Mouse (Mus musculus): ENCODE results near the gene Dhh. TPM values are rescaled to one million over a fixed set of nuclear protein-coding genes. Genes with fewer than 3 reads are reported as not detected.

Gene Dhh
- polyA plus RNA-seq (2017; shearing (Covaris generic)): not detected

DNA sequence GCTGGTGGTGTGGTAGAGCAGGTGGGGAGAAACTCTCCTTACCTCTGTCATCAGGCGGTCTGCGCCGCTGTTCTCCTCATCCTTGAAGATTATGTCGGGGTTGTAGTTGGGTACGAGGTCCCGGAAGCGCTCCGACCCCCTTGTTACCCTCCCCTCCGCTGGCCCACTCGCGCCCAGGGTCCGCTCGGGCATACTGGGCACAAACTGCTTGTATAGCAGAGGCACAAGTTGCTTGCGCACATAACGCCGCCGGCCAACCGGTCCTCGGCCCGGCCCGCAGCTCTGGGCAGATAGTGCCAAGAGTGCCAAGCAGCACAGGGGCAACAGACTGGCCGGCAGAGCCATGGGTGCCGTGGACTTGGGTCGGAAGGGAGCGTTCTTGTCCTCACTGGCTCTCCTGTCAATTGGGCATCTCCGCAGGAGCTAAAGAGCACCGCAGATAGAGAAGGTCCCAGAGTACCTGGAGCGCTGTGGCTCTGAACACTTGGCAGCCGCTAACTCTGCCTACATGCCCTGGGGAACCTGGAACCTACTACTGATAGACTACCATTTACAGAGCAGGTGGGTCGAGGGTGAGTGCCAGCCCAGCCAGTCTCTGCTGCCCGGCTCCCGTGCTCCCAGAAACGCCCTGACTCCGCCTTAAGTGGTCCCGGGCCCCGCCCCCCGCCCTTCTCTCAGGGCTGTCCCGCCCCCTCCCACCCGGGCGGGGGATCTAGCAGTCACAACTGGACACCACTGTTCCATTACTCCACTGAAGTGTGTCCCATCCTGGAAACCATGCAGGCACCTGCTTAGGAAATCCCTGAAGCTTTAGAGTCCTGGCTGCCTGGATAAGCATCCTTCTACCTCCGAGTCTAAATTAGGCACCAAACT is at the start of gene Dhh:
Gene Dhh (minus strand): TSS at position 613 of the 873 bp plus-strand sequence.

DNA sequence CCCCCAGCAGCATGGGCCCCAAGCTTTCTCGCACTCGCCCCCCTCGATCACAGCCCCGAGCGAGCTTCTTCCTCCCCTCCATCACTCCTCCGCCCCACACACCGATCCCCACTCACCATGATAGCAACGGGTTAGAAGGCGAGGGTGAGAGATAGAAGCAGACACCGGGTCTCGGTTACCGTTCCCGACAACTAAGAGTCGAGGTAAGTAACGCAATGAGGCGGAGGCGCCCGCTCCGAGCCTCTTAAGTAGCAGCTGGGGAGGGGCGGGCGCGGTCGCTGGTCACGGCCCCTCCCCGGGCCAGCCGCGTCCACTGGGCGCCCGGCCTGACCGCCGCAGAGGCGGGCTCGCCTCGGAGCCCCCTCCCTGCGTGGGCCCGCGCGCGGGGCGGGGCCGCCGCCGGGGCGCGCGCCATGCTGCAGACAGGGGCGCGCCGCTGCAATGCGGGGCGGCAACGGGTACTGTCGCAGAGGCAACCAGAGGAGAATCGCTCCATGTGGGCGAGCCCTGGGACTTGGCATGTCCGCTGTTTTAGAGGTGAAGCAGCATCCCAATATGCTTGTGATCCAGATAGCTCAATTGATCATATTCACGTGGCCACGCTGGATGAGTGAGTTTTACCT is 36.0 kb upstream of the Dhh start, which contains the start of gene Tuba1b:
Gene Tuba1b (minus strand): TSS at position 349 of the 623 bp plus-strand sequence.

DNA sequence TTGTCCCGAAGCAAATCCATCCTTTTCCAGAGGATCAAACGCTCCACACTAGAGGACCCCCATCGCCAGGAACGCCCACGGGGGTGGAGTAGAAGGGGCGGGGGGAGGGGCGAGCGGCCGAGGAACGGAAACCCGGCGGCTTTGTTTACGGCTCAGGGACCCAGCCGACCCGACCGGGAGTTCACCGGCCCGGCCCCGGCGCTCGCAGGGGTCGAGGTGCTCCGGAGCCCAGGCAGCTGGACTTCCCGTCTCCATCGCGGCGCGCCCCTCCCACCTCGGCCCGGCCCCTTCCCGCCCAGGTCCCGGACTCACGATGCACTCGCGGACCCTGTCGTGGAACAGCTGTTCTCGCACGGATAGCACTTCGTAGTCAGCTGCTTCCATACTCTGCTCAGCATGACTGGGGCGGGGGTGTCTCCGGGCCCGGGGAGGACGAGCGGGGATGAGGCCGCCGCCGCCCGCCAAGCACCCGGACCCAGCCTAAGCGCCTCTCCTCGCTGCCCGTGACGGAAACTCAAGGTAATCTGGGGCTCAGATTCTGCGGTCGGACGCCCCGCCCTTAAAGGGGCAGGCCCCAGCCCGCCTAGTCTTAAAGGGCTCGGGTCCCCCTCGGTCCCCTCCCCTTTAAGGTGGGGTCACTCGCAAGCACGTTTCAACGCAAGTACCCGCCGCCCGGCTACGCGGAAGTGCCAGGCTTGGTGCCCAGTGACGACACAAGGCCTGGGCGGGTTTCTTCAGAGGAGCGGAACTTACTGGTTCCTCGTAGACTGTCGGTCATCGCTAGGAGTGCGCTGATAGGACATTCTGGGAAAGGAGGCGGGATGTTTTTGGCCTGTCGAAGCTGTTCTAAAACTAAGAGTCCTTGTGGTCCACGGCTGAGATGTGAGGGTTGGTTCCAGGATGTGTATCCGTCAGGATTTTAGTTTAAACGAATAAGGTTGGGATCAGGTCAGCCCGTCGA is 19.5 kb upstream of the Dhh start, which contains the start of gene Lmbr1l:
Gene Lmbr1l (minus strand): TSS at position 694 of the 961 bp plus-strand sequence.

DNA sequence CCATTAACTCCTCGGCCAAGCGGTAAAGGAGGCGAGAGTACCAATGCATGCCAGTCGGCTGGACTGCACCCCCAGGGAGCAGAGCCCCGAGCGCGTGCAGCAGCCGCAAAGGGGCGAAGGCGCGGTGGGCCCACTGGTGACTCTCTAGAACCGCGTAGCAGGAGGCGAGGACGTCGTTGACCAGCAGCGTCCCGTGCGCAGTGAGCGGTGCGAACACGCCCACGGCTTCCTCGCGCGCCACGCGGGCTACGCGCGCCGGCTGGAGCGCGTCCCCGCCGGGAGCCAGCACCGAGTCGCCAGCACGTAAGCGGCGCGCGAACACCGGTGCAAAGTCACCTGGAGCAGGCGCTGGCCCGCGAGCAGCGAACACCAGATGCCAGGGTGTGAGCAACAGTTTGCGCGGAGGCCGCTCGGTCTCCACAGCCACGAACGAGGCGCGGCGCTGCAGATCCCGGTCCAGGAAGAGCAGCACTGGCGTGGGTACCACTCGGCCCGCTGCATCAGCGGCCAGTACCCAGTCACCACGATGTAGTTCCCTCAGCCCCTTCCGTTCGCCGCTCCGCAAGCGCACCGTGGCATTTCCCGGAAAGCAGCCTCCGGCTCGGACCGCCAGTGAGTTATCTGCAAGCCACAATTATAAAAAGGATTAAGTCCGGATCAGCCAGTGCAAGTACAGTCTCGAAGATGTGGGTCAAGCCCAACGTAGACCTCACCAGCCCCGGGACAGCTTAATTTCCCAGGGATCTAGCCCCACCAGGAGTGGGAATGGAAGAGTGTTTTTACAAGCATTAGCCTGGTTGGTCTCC is 4.2 kb downstream of the Dhh start, which contains the start of gene Rhebl1:
Gene Rhebl1 (minus strand): TSS at position 601 of the 806 bp plus-strand sequence.

DNA sequence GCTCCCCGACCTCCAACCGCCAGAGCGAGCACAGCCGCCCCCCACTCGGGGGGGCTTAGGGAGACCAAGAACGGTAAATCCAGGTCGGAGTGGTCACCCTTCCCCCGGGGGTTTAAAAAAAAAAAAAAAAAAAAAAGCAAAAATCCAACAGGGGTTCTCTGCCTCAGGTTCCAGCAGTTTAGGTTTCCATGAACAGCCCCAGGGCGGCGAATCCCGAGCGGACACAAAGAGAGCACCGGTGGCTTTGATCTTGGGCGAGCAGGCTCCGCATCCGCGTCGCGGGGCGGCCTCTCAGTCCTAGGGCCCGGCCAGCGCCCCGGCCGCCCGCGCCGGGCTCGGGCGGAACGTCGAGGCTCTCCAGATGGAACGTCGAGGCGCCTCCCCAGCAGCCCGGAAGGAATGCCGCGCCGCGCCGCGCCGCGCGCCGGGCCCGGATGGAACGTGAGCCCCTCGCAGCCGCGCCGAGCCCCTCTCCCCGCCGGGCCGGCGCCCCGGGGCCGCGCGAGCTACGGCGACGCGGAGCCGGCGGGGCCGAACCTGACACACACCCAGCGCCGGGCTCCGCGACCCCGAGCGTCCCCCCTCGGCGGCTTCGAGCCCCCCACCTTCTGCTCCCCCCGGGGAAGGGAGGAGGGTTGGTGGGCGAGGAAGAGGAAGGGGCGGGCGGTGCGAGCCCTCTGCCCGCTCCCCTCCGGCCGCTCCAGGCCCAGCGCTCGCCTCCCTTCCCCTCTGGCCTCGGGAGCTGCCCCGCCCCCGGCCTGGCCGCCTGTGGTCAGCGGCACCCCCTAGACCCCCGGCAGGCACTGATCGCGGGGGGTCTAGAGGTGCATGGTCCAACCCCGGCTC is 27.0 kb downstream of the Dhh start, which contains the start of gene Kmt2d:
Gene Kmt2d (minus strand): TSS at position 135 of the 846 bp plus-strand sequence.

Other genes with a start within 250 kb of the Dhh start
- gene Ddx23, start 235.6 kb downstream of the Dhh start, polyA plus RNA-seq (2017; shearing (Covaris generic)): 34.3 TPM
- 2.2 TPM for gene Rnd1, start 221.1 kb downstream of the Dhh start, polyA plus RNA-seq (2017; shearing (Covaris generic))
- not detected for gene Ccdc65, start 190.3 kb downstream of the Dhh start, polyA plus RNA-seq (2017; shearing (Covaris generic))
- gene Fkbp11, start 170.3 kb downstream of the Dhh start, polyA plus RNA-seq (2017; shearing (Covaris generic)): 0.81 TPM
- 120 TPM for gene Arf3, start 135.3 kb downstream of the Dhh start, polyA plus RNA-seq (2017; shearing (Covaris generic))
- gene Wnt10b, start 120.4 kb downstream of the Dhh start, polyA plus RNA-seq (2017; shearing (Covaris generic)): not detected
- gene Wnt1, start 108.7 kb downstream of the Dhh start, polyA plus RNA-seq (2017; shearing (Covaris generic)): not detected
- gene Ddn, start 89.0 kb downstream of the Dhh start, polyA plus RNA-seq (2017; shearing (Covaris generic)): not detected
- gene Prkag1, start 67.0 kb downstream of the Dhh start, polyA plus RNA-seq (2017; shearing (Covaris generic)): 121 TPM
- gene Kmt2d, start 27.3 kb downstream of the Dhh start, polyA plus RNA-seq (2017; shearing (Covaris generic)): 32.4 TPM
- 39.4 TPM for gene Rhebl1, start 4.0 kb downstream of the Dhh start, polyA plus RNA-seq (2017; shearing (Covaris generic))
- gene Lmbr1l, start 19.7 kb upstream of the Dhh start, polyA plus RNA-seq (2017; shearing (Covaris generic)): 152 TPM
- gene Tuba1b, start 36.0 kb upstream of the Dhh start, polyA plus RNA-seq (2017; shearing (Covaris generic)): 277 TPM
- not detected for gene Gm49450, start 55.0 kb upstream of the Dhh start, polyA plus RNA-seq (2017; shearing (Covaris generic))
- 197 TPM for gene Tuba1a, start 55.2 kb upstream of the Dhh start, polyA plus RNA-seq (2017; shearing (Covaris generic))
- 27.1 TPM for gene Tuba1c, start 131.4 kb upstream of the Dhh start, polyA plus RNA-seq (2017; shearing (Covaris generic))
- gene Prph, start 156.6 kb upstream of the Dhh start, polyA plus RNA-seq (2017; shearing (Covaris generic)): not detected
- not detected for gene Troap, start 176.0 kb upstream of the Dhh start, polyA plus RNA-seq (2017; shearing (Covaris generic))
- not detected for gene C1ql4, start 189.3 kb upstream of the Dhh start, polyA plus RNA-seq (2017; shearing (Covaris generic))
- 0.37 TPM for gene Dnajc22, start 194.6 kb upstream of the Dhh start, polyA plus RNA-seq (2017; shearing (Covaris generic))
- 0.68 TPM for gene Spats2, start 227.4 kb upstream of the Dhh start, polyA plus RNA-seq (2017; shearing (Covaris generic))